Mouse (Mus musculus) kidney, adult 18-20 months (tissue): ENCODE measurements around the gene Gm20388.

Experiments
- DNase-seq: peaks from one replicate; pipeline ENCODE4 v3.0.0; 2021

Gene Gm20388

GRCm38 (mm10) chr8:120234457-120234856 is 323.8 kb downstream of the Gm20388 start:
- no peak for DNase-seq

GRCm38 (mm10) chr8:120234866-120235265 is 324.2 kb downstream of the Gm20388 start:
- no peak for DNase-seq

- DNase-seq: no peak
Observed at GRCm38 (mm10) chr8:120243222-120243621, 332.6 kb downstream of the Gm20388 start.

- DNase-seq: no peak
Observed at GRCm38 (mm10) chr8:120243916-120244451, 333.3 kb downstream of the Gm20388 start.

GRCm38 (mm10) chr8:120244553-120244952 is 333.9 kb downstream of the Gm20388 start:
- DNase-seq: no peak

- no peak for DNase-seq
Observed at GRCm38 (mm10) chr8:120247618-120248017, 337.0 kb downstream of the Gm20388 start.

- no peak for DNase-seq
Observed at GRCm38 (mm10) chr8:120248031-120248430, 337.4 kb downstream of the Gm20388 start.

GRCm38 (mm10) chr8:120248451-120248850 is 337.8 kb downstream of the Gm20388 start:
- no peak for DNase-seq

- DNase-seq: no peak
Observed at GRCm38 (mm10) chr8:120249800-120250336, 339.2 kb downstream of the Gm20388 start.

- DNase-seq: no peak
Observed at GRCm38 (mm10) chr8:120250750-120251410, 340.2 kb downstream of the Gm20388 start.

GRCm38 (mm10) chr8:120251411-120252035 is 340.9 kb downstream of the Gm20388 start:
- DNase-seq: no peak

GRCm38 (mm10) chr8:120253626-120254025 is 343.0 kb downstream of the Gm20388 start:
- no peak for DNase-seq

- no peak for DNase-seq
Observed at GRCm38 (mm10) chr8:120255406-120255987, 344.9 kb downstream of the Gm20388 start.

- DNase-seq: no peak
Observed at GRCm38 (mm10) chr8:120256958-120257357, 346.3 kb downstream of the Gm20388 start.

- no peak for DNase-seq
Observed at GRCm38 (mm10) chr8:120259206-120259605, 348.6 kb downstream of the Gm20388 start.

GRCm38 (mm10) chr8:120260677-120261076 is 350.0 kb downstream of the Gm20388 start:
- no peak for DNase-seq

GRCm38 (mm10) chr8:120261338-120262120 is 350.9 kb downstream of the Gm20388 start:
- DNase-seq: peak; percentile 18

GRCm38 (mm10) chr8:120263879-120264278 is 353.2 kb downstream of the Gm20388 start:
- no peak for DNase-seq

- DNase-seq: no peak
Observed at GRCm38 (mm10) chr8:120264388-120264943, 353.8 kb downstream of the Gm20388 start.

- peak; percentile 57 for DNase-seq
Observed at GRCm38 (mm10) chr8:120264944-120265453, 354.4 kb downstream of the Gm20388 start.

GRCm38 (mm10) chr8:120265471-120265870 is 354.8 kb downstream of the Gm20388 start:
- DNase-seq: peak; percentile 72

- DNase-seq: no peak
Observed at GRCm38 (mm10) chr8:120268541-120268980, 357.9 kb downstream of the Gm20388 start.
